Mouse (Mus musculus): ENCODE measurements around the gene Tbl1x.

The Tbl1x gene

GRCm38 (mm10) chrX:77608947-77609703 is 98.3 kb downstream of the Tbl1x start:
- no peak for DNase-seq (ENCODE audit: low spot score in 2 of 2)

- DNase-seq (ENCODE audit: low spot score in 2 of 2), result no peak
Measured at GRCm38 (mm10) chrX:77611938-77612337, 101.1 kb downstream of the Tbl1x start.

- no peak for DNase-seq (ENCODE audit: low spot score in 2 of 2)
Measured at GRCm38 (mm10) chrX:77613041-77613440, 102.2 kb downstream of the Tbl1x start.

GRCm38 (mm10) chrX:77615735-77616293 is 105.0 kb downstream of the Tbl1x start:
- no peak for DNase-seq (ENCODE audit: low spot score in 2 of 2)

- DNase-seq (ENCODE audit: low spot score in 2 of 2), result no peak
Measured at GRCm38 (mm10) chrX:77617368-77618144, 106.7 kb downstream of the Tbl1x start.

- no peak for DNase-seq (ENCODE audit: low spot score in 2 of 2)
Measured at GRCm38 (mm10) chrX:77630439-77630838, 119.6 kb downstream of the Tbl1x start.

- DNase-seq (ENCODE audit: low spot score in 2 of 2), result no peak
Measured at GRCm38 (mm10) chrX:77636499-77636898, 125.7 kb downstream of the Tbl1x start.

GRCm38 (mm10) chrX:77638076-77638475 is 127.3 kb downstream of the Tbl1x start:
- no peak for DNase-seq (ENCODE audit: low spot score in 2 of 2)

- no peak for DNase-seq (ENCODE audit: low spot score in 2 of 2)
Measured at GRCm38 (mm10) chrX:77640301-77640700, 129.5 kb downstream of the Tbl1x start.

- DNase-seq (ENCODE audit: low spot score in 2 of 2), result no peak
Measured at GRCm38 (mm10) chrX:77646164-77646563, 135.4 kb downstream of the Tbl1x start.

GRCm38 (mm10) chrX:77650246-77650645 is 139.4 kb downstream of the Tbl1x start:
- DNase-seq (ENCODE audit: low spot score in 2 of 2), result no peak

- no peak for DNase-seq (ENCODE audit: low spot score in 2 of 2)
Measured at GRCm38 (mm10) chrX:77662030-77662429, 151.2 kb downstream of the Tbl1x start.

GRCm38 (mm10) chrX:77663276-77663675 is 152.5 kb downstream of the Tbl1x start:
- DNase-seq (ENCODE audit: low spot score in 2 of 2), result no peak

- DNase-seq (ENCODE audit: low spot score in 2 of 2), result no peak
Measured at GRCm38 (mm10) chrX:77665030-77665429, 154.2 kb downstream of the Tbl1x start.

- no peak for DNase-seq (ENCODE audit: low spot score in 2 of 2)
Measured at GRCm38 (mm10) chrX:77666911-77667310, 156.1 kb downstream of the Tbl1x start.

- DNase-seq (ENCODE audit: low spot score in 2 of 2), result no peak
Measured at GRCm38 (mm10) chrX:77667441-77667840, 156.6 kb downstream of the Tbl1x start.

- no peak for DNase-seq (ENCODE audit: low spot score in 2 of 2)
Measured at GRCm38 (mm10) chrX:77669779-77670550, 159.2 kb downstream of the Tbl1x start.
